10 mouse cellular contexts compared by ENCODE assay signal in genomic region chr6:71227157-71227770, GRCm38 (mm10). TPM values are rescaled to one million over a fixed set of nuclear protein-coding genes. Genes with fewer than 3 reads are reported as not detected.
DNase-seq lines count a peak whose midpoint lies in the region; ATAC-seq and TF ChIP-seq lines count a peak whose summit lies in the region.
"Had no signal": no experiment of that assay in that cellular context is flagged by ENCODE, and none has a peak within 500 bp of the region (broad histone marks: within the 10 kb centered on the region; RNA-seq: fewer than 3 reads in every experiment).

No protein-coding gene starts in this region.

- no peak for TF ChIP-seq CTCF in lung, embryonic 14.5 days (IDR thresholded peaks at IDR 0.05; ENCODE audit: low read depth)

- 0 out of 2 replicates have a peak overlapping the region, but pooled peaks have one; percentile 18 for H3K4me2 ChIP-seq in lung, embryonic 14.5 days
- H3K4me2 ChIP-seq in heart, embryonic 15.5 days = peak overlapping the region; percentile 17; the same call in 1 of the 2 replicates
- H3K4me2 ChIP-seq in limb, embryonic 15.5 days = no peak overlapping the region

- peaks cover 17% of the 10 kb centered on the region for H3K4me1 ChIP-seq in lung, embryonic 14.5 days (ENCODE audit: insufficient read depth)
- H3K4me1 ChIP-seq in heart, embryonic 15.5 days (replicated peaks) = peaks cover 35% of the 10 kb centered on the region
- peaks cover 8% of the 10 kb centered on the region; the same call in 1 of the 2 replicates for H3K4me1 ChIP-seq in limb, embryonic 15.5 days

- no peak overlapping the region for H3K4me3 ChIP-seq in lung, embryonic 14.5 days (ENCODE audit: low read depth, low read length)
- no peak overlapping the region for H3K4me3 ChIP-seq in heart, embryonic 15.5 days
- H3K4me3 ChIP-seq in limb, embryonic 15.5 days = no peak overlapping the region

- 9% methylated on average over 7 of the region's 7 CpGs for WGBS in lung, embryonic 14.5 days
- 11% methylated on average over 7 of the region's 7 CpGs for WGBS in heart, embryonic 15.5 days
- 12% methylated on average over 7 of the region's 7 CpGs for WGBS in limb, embryonic 15.5 days

- DNase-seq in lung, embryonic 14.5 days = peak; percentile 49
- no peak for DNase-seq in lung, adult 18-20 months
- peak; percentile 70 for DNase-seq in embryo, embryonic 10.5 days (ENCODE audit: low spot score)
- DNase-seq in MN1 (ENCODE audit: low spot score) = no peak
- DNase-seq in cerebellum, adult 8-10 months = no peak
- DNase-seq in right cerebral cortex, adult 2 months (ENCODE audit: low spot score in 2 of 2) = no peak
- DNase-seq: lung, adult 2 months had no signal

- no peaks in the 10 kb centered on the region for H3K27me3 ChIP-seq in lung, embryonic 14.5 days (ENCODE audit: insufficient read depth, low read length)
- no peaks in the 10 kb centered on the region for H3K27me3 ChIP-seq in heart, embryonic 15.5 days
- H3K27me3 ChIP-seq in limb, embryonic 15.5 days = no peaks in the 10 kb centered on the region

- H3K27ac ChIP-seq in lung, embryonic 14.5 days (ENCODE audit: low read depth) = peak overlapping the region; percentile 64
- H3K27ac ChIP-seq in heart, embryonic 15.5 days = peak overlapping the region; percentile 85
- no peak overlapping the region for H3K27ac ChIP-seq in limb, embryonic 15.5 days

- H3K36me3 ChIP-seq in lung, embryonic 14.5 days (ENCODE audit: insufficient read depth) = no peaks in the 10 kb centered on the region
- H3K36me3 ChIP-seq in heart, embryonic 15.5 days = peaks cover 5% of the 10 kb centered on the region; the same call in 1 of the 2 replicates
- no peaks in the 10 kb centered on the region for H3K36me3 ChIP-seq in limb, embryonic 15.5 days

- H3K9ac ChIP-seq in lung, embryonic 14.5 days = no peak overlapping the region
- no peak overlapping the region for H3K9ac ChIP-seq in heart, embryonic 15.5 days
- no peak overlapping the region for H3K9ac ChIP-seq in limb, embryonic 15.5 days

- no peaks in the 10 kb centered on the region for H3K9me3 ChIP-seq in lung, embryonic 14.5 days (ENCODE audit: low read depth, low read length)
- no peaks in the 10 kb centered on the region for H3K9me3 ChIP-seq in heart, embryonic 15.5 days (replicated peaks)
- H3K9me3 ChIP-seq in limb, embryonic 15.5 days = no peaks in the 10 kb centered on the region

- ATAC-seq in lung, embryonic 14.5 days (ENCODE audit: insufficient read depth) = peak; percentile 50
- peak; percentile 78 for ATAC-seq in heart, embryonic 15.5 days (replicated peaks; ENCODE audit: insufficient number of reproducible peaks, insufficient read depth, low FRiP score, low read depth)
- ATAC-seq in limb, embryonic 15.5 days (ENCODE audit: insufficient number of reproducible peaks, low FRiP score, low TSS enrichment, low read depth) = peak; percentile 62; the same call in 1 of the 2 replicates

RNA-seq across cellular contexts. Expression of gene Fabp1, which starts 27.6 kb away (rescaled TPM):
- not detected in 2 replicates for polyA plus RNA-seq in lung, embryonic 14.5 days (2014; fragmentation: Nextera tagmentation; extraction: Ambion mirVana)
- 0.42 and 2.9 TPM in 2 replicates for polyA plus RNA-seq in heart, embryonic 15.5 days (2015; fragmentation: Nextera tagmentation; extraction: Ambion mirVana)
- polyA plus RNA-seq in limb, embryonic 15.5 days (2015; fragmentation: Nextera tagmentation; extraction: Ambion mirVana) = 0.88 and 1.4 TPM in 2 replicates
- polyA plus RNA-seq: frontal cortex, adult 2 months had no signal

RNA-seq across cellular contexts. Expression of gene Krcc1, which starts 44.2 kb away (rescaled TPM):
- 45.5 and 49.0 TPM in 2 replicates for polyA plus RNA-seq in lung, embryonic 14.5 days (2014; fragmentation: Nextera tagmentation; extraction: Ambion mirVana)
- polyA plus RNA-seq in heart, embryonic 15.5 days (2015; fragmentation: Nextera tagmentation; extraction: Ambion mirVana) = 54.6 and 68.2 TPM in 2 replicates
- 48.2 and 51.2 TPM in 2 replicates for polyA plus RNA-seq in limb, embryonic 15.5 days (2015; fragmentation: Nextera tagmentation; extraction: Ambion mirVana)

Comparison
In these comparisons a context has a peak if more than half of its experiments do, and no peak if none do; other contexts are left out.
1. DNase-seq: peak in lung, embryonic 14.5 days (single experiment) and embryo, embryonic 10.5 days (single experiment); none in lung, adult 18-20 months (0 of 2), MN1 (single experiment), cerebellum, adult 8-10 months (single experiment) and right cerebral cortex, adult 2 months (0 of 2).
2. Peak in every context shown above with its lines, with median percentiles within 50 percentile points of each other: ATAC-seq.